Mouse (Mus musculus): Measurements from ENCODE around the gene Srbd1. TPM values are rescaled to one million over a fixed set of nuclear protein-coding genes. Genes with fewer than 3 reads are reported as not detected.

The Srbd1 gene
- total RNA-seq, 4 experiments from 2014 or later: 12.3 to 15.3 (median 13.9) TPM

Other genes starting within 250 kb of the Srbd1 start
- 100 to 1,000 TPM; 250 to 274 (median 263) TPM for gene Prkce, start 22.6 kb upstream of the Srbd1 start, total RNA-seq (2022)

All from left cerebral cortex, adult 8-10 months (tissue).